Mouse (Mus musculus) CH12F3 (cell line): ENCODE measurements around the gene Ankle1.

Experiments
- in situ Hi-C: fragments of 300-500 bp; cut with MboI; formaldehyde crosslinking; loops from 2 replicates; pipeline ENCODE4 v1.14.3; 2020; ENCODE audit warnings: low sequenced_read_pairs

Ankle1 gene

DNA sequence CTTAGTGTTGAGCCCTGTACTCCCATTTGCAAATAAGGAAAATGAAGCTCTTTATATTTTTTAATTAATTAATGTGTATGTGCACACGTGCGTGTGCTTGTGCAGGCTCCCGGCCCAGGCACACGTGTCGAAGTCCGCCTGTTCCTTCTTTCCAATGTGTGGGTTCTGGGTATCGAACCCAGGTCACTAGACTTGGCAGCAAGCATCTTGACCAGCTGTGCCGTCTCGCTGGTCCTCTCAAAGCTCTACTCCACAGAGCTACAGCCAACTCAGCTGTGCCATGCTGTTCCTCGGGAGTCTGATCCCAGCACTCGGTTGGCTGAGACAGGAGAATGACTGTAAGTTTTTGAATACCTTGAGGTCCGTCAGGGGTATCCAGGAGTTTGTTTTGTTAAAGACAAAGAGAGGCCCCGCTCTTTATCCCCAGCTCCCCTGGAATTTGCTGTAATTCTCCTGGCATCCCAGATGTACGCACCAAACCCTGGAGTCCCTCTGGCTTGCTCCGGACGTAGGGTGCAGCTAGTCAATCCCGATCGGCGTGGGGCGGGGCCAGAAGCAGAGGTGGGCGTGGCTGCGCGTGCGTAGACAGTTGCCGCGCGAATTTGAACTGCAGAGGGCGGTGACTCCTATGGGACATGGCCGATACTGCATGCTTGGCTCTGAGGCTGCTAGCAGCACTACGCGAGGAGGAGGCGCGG, at the start of gene Ankle1:
TSS of gene Ankle1 (plus strand) at position 610 of the 698 bp plus-strand sequence.
- in situ Hi-C loops = no loop called here

- in situ Hi-C loops = no loop called here
Observed at GRCm38 (mm10) chr8:71358026-71358425, 47.8 kb upstream of the Ankle1 start.

DNA sequence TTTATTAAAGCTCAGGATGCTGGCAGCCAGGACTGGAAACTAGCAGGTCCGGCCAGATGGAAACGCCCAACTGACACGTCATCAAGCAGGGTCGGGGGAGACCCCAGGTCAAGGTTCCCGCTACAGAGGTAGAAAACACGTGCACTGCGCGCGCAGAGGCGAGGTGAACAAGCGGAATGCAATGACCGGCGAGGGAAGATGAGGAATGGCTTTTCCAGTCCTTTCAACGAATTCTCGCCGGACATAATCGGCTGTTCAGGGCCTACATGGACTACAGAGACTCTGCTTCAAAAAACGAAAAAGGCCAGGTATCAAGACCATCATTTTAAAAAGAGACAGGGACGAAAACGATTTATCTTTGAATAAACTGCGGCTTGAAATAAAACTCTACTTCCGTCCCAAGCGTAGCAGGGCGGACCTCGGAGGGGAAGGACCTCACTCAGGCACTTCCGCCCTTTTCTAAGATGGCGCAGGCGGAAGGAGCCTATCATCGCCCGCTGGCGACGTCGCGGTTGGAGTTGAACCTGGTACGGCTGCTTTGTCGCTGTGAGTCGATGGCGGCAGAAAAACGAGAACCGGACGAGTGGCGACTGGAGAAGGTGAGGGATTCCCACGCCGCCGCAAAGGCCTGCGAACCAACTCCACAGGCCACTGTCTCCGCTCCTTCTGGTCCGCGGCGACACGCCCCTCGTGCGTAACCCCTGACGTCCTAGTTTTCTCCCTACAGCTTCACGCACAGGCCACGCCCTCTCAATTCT, 38.9 kb upstream of the Ankle1 start, which contains the start of gene Use1:
TSS of gene Use1 (plus strand) at position 78 of the 758 bp plus-strand sequence.
- in situ Hi-C loops = no loop called here

- in situ Hi-C loops = no loop called here
Observed at GRCm38 (mm10) chr8:71367529-71368176, 38.2 kb upstream of the Ankle1 start.

DNA sequence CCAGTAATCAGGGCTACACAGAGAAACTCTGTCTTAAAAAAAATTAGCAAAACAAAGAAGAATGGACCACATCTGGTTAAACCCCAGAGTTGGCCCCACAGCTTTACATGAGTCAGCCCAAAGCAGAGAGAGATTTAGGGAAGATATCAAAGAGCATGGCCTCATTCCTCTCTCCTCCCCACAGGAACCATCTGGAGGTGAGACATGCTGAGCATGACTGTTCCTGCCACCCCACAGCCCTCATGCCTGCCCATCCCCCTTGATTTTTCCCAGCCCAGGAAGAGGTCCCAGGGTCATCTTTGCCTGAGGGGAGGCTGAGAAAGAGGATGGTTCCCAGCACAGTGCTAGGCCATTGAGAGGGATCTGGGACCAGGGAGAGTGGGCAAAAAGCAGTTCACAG, 37.4 kb upstream of the Ankle1 start:
- in situ Hi-C loops = no loop called here

DNA sequence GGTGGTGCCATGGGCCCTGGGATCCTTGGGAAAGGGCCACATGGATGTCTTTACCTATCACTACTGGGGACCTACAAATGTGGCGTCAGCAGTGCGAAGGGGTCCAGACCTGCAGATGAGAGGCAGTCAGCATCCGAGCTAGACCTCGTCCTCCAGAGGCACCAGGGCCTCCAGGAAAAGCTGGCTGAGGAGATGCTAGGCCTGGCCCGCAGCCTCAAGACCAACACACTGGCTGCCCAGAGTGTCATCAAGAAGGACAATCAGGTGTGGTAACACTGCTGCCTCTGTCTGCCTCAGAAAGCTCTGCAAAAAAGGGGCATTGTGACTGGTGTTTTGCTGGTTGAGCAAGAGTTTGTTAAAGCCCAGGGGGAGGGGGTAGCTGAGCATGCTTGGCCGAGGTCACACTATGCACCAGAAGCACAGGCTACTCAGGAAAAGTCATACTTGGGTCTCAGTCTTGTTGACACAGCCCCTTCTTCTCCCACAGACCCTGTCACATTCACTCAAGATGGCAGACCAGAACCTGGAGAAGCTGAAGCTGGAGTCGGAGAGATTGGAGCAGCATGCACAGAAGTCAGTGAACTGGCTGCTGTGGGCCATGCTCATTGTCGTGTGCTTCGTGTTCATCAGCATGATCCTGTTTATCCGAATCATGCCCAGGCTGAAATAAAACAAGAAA, 36.6 kb upstream of the Ankle1 start:
- in situ Hi-C loops = no loop called here

- in situ Hi-C loops = no loop called here
Observed at GRCm38 (mm10) chr8:71370711-71371235, 35.0 kb upstream of the Ankle1 start.

DNA sequence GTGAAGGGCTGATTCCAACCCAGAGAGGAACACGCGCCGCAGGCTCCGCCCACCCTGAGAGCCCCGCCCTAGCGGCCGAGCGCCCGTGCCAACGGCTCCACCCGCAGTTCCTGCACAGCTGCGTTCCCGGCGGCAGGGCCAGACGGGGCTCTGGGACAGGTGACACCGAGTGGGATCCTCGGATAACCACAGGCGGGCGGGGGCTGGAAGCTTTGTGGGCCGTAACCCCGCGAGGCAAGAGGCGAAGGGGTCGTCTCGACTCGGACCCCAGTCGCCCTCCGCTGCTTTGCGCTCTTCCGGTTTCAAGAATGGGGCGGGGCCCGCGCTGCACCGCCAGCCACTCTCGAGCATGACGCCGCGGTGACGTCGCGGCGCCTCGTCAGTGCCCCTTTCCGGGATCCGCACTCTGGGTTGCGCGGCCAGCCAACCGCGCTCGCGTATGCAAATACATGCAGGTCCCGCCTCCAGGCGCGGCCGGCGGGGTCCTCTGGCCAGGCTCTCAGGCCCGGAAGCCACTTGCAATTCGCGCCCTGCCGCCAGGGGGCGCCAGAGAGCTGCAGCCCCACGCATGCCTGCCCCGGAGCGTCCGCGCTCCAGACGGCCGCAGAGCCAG, 34.5 kb upstream of the Ankle1 start, which contains the start of gene Ocel1:
TSS of gene Ocel1 (plus strand) at position 63 of the 613 bp plus-strand sequence.
- in situ Hi-C loops = no loop called here

- in situ Hi-C loops = no loop called here
Observed at GRCm38 (mm10) chr8:71372427-71372826, 33.4 kb upstream of the Ankle1 start.

GRCm38 (mm10) chr8:71373000-71373399, 32.8 kb upstream of the Ankle1 start:
- in situ Hi-C loops = no loop called here

DNA sequence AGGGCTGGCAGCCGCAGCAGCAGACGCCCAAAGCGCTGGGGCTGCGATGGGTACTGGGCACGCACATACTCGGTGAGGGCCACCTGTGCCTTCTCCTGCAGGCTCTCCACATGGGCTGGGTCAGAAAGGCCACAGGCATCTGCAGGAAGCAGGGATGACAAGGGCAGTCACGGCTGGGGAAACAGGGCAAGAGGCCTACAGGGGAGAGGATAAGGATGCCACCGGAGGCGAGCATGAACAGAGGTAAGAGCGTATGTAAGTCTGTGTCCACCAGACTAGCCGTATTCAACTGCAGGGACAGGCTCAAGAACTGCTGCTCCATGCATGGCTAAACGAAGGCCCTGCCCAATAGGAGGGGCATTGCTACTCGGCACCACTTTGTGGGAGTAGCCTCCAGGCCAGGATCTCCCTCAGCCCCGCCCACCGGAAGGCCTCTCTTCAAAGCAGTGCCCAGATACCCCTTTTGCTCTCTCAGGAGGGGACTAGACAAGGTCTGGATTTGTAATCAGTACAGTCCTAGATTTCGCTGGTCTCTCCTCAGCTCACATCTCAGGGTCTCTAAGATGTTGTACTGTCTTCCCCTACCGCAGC, 31.1 kb upstream of the Ankle1 start:
- in situ Hi-C loops = no loop called here

- in situ Hi-C loops = no loop called here
Observed at GRCm38 (mm10) chr8:71375581-71376422, 30.0 kb upstream of the Ankle1 start.

- in situ Hi-C loops = no loop called here
Observed at GRCm38 (mm10) chr8:71376423-71377030, 29.3 kb upstream of the Ankle1 start.

GRCm38 (mm10) chr8:71379008-71379407, 26.8 kb upstream of the Ankle1 start:
- in situ Hi-C loops = no loop called here

DNA sequence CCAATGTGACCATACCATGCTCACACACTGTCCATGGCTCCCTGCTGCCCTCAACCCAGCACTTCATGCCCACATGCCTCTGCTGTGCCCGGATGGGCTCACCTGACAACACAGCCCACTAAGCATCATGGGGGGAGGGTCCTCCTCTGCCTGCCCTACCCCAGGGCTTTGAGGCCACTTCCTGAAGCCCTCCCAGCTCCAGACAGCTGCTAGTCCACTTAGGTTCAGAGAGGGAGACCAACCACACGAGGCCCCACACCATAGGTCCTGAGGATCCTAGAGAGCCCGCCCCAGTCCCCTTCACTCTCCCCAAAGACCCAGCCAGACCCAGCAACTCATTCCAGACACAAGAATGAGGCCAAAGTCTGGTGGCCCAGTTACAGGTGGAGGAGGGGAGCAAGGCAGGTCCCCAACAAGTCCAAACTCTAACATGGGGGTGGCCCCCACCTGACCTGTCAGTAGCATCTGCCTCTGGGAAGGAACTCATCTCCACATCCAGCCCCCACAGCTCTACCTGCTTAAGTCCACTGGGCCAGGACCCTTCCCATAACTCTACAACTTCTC, 26.2 kb upstream of the Ankle1 start:
- in situ Hi-C loops = no loop called here

GRCm38 (mm10) chr8:71380178-71381171, 25.3 kb upstream of the Ankle1 start:
- in situ Hi-C loops = no loop called here

GRCm38 (mm10) chr8:71381421-71381970, 24.3 kb upstream of the Ankle1 start, which contains the start of gene Nr2f6:
Gene Nr2f6 (minus strand): TSS chr8:71381960.
- in situ Hi-C loops = no loop called here
